Mouse (Mus musculus) gastrocnemius, adult 18-20 months (tissue): Measurements from ENCODE around the gene Hbq1b. TPM values are rescaled to one million over a fixed set of nuclear protein-coding genes. Genes with fewer than 3 reads are reported as not detected.
A peak's percentile ranks its signal among the peaks of the same experiment; 100 is the strongest.

Experiments used
- DNase-seq: peaks from one replicate; pipeline ENCODE4 v3.0.0; 2021; ENCODE audit warnings: low spot score
- total RNA-seq, 2 experiments: library from RNA; stranded (reverse); gene quantifications; 2 replicates each; pipeline ENCODE4 v1.2.3; 2021

Hbq1b gene
- total RNA-seq, 2 experiments from 2014 or later, result not detected

GRCm38 (mm10) chr11:32299865-32300264 is 13.1 kb downstream of the Hbq1b start, which contains the start of gene Hbq1a:
Hbq1a (plus strand) TSS chr11:32300069.
- DNase-seq, result peak; percentile 42

DNA sequence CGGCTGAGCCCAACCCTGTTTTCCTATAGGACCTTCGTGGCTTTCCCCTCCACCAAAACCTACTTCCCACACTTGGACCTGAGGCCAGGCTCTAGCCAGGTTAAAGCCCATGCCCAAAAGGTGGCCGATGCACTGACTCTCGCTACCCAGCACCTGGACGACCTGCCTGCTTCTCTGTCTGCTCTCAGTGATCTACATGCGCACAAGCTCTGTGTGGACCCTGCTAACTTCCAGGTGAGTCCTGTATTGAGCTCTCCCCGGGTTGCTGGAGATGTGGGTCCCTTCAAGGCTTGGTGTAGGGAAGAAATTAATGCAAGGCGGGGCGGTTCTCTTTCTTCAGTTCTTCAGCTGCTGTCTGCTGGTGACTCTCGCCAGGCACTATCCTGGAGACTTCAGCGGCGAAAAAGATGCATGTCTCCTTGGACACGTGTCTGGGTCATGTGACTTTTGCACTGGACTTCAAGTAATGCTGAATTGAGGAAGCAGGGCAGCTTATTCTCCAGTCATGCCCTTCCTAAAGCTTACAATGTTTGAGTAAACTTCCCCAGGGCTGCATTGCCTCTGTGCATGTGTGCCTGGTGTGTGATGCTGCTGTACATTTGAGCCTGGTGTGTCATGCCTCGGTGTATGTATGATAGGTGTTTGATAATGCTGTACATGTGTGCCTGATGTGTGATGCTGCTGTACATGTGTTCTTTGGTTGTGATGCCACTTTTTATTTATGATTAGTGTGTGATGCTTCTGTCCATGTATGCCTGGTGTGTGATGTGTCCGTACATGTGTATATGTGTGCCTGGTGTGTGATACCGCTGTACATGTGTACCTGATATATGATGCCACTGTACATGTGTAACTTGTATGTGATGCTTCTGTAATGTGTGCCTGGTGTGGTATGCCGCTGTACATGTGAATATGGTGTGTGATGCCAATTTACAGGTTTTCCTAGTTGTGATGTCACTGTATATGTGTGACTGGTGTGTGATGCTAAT is 13.8 kb downstream of the Hbq1b start:
- no peak for DNase-seq

- no peak for DNase-seq
Measured at GRCm38 (mm10) chr11:32301506-32301905, 14.7 kb downstream of the Hbq1b start.

DNA sequence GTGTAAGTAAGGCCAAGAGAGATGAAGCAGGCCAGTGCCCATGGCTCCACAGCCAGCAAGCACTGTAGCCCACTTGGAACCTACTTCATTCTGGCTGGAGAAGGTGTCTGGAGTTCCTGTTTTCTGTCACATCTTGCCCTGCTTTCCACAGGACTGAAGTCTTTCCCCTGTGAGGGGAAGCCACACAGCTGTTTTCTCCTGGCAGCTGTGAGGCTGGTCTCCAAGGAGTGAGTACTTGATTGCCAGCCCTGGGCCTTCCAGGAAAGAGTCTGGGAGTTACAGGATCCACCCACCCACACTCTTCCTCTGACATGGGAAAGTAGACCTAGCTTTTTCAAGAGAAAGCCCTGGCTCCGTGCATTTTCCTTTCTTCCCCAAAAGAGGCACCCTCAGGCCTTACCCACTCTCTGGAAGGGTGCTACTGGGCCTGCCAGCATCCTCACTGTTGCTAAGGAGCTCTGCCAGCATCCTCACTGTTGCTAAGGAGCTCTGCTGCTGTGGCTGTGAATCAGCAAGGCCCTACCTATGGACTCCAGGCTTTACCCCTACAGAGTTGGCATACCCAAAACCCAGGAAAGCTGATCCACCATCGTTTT is 16.2 kb downstream of the Hbq1b start:
- DNase-seq, result no peak

GRCm38 (mm10) chr11:32303455-32303854 is 16.7 kb downstream of the Hbq1b start:
- no peak for DNase-seq

- DNase-seq, result no peak
Measured at GRCm38 (mm10) chr11:32307006-32307405, 20.2 kb downstream of the Hbq1b start.

DNA sequence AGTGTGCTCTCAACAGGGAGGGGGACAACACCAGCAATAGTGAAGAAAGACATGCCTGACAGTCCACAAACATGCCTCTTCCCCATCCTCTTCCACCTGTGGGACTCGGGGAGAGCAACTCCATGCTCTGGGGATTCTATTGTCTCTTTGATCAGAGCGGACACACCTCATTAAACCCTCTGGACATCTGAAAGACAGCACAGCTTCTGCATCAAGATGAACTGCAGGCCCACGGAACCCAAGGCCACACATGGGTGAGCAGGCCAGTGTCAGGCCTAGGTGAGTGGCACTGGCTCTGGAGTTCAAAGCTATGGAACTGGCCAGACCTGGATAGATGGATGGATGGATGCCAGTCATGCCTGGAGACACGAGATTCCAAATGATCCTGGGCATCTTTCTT is 22.7 kb downstream of the Hbq1b start:
- DNase-seq, result no peak

DNA sequence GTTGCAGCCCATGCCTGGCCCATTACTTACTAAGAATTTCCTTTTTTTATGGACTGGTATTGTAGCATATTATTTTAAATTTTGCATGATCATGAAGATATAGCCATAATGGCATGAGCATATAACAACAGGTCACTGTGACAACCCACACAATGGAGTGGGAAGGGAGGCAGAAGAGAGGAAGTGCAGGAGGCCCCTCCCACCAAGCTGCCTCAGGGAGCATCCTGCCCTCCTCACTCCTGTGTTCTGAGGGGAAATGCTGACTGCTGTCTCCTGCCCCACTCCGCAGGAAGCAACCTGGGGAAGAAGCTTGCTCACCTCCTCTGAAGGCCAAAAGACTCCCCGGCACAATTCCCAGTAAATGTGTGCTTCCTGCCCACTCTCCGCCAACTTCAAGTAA is 23.2 kb downstream of the Hbq1b start:
- DNase-seq, result no peak

- no peak for DNase-seq
Measured at GRCm38 (mm10) chr11:32316009-32316408, 29.2 kb downstream of the Hbq1b start.

GRCm38 (mm10) chr11:32320507-32321195 is 33.9 kb downstream of the Hbq1b start:
- no peak for DNase-seq

- DNase-seq, result peak; percentile 45
Measured at GRCm38 (mm10) chr11:32321196-32321565, 34.4 kb downstream of the Hbq1b start.

- peak; percentile 86 for DNase-seq
Measured at GRCm38 (mm10) chr11:32324609-32325008, 37.8 kb downstream of the Hbq1b start.

DNA sequence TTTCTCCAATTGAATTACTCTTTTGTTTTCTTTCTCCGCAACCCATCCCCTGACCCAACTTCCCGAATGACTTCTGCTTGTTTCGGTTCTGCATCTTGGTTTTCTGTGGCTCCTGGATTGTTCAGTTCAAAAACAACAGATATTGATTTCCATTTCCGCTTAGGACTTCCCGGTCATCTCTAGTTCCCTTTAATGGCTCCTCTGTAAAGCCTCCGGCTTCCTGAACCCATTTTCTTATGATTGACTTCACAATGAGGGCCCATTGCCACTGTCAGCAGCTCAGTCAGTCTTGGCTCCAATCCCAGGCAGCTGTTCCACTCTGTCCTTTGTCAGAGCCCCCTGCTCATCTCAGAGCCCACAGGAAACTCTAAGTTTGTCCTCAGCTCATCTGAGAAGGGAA is 44.3 kb downstream of the Hbq1b start:
- DNase-seq, result no peak

GRCm38 (mm10) chr11:32331861-32332260 is 45.1 kb downstream of the Hbq1b start:
- no peak for DNase-seq

DNA sequence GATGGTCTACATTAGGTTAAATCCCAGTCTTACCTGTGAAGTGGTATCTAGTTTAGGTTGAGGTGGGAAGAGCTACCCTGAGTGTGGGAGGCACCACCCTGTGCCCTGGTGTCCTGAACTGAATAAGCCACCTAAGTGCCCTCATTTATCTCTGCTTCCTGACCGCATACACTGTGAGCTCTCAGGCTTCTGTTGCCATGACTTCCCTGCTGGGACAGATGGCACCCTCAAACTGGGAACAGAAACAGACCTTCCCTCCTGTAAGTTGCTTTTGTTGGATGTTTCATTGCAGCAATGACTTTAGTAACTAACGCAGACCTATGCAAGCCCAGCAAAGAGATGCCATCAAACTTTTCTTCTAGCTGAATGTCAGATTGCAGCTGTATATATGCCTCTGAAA is 46.5 kb downstream of the Hbq1b start:
- DNase-seq, result no peak

DNA sequence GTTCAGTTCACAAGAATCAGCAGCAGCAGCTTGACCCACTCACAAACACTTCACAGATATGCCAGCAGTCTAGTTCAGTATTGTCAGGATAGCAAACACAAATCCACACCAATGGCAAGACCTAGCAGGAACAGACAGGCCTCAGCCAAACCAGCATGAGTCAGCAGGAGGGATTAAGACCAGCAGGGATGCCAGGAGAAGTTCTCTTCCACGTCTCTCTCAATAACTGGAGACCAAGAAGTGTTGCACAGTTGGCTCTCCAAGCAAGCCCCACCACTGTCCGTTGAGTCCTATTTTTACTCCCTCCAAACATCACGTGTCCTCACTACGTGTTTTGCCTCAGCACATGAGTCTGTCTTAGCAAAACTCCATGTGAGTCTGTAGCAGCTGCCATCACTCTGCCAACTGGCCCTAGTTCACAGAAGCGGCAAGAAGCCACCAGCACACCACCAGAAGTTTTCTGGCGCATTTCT is 49.7 kb downstream of the Hbq1b start:
- DNase-seq, result no peak

Other genes starting within 250 kb of the Hbq1b start
- gene Il9r, start 86.7 kb upstream of the Hbq1b start, total RNA-seq, result not detected
- 10 to 100 TPM in 1 of 2 experiments, 1 to 10 TPM in 1; 9.3 to 12.1 TPM for gene Snrnp25, start 81.5 kb upstream of the Hbq1b start, total RNA-seq
- 10 to 100 TPM; 17.8 to 17.9 TPM for gene Rhbdf1, start 64.7 kb upstream of the Hbq1b start, total RNA-seq
- gene Mpg, start 60.5 kb upstream of the Hbq1b start, total RNA-seq, result 1 to 10 TPM; 4.1 to 4.4 TPM
- 10 to 100 TPM; 20.1 to 27.4 TPM for gene Nprl3, start 19.3 kb upstream of the Hbq1b start, total RNA-seq
- gene Hba-x, start 10.6 kb upstream of the Hbq1b start, total RNA-seq, result not detected
- gene Hba-a1, start 3.5 kb upstream of the Hbq1b start, total RNA-seq, result 100 to 1,000 TPM; 316 to 399 TPM
- gene Hba-a2, start 9.5 kb downstream of the Hbq1b start, total RNA-seq, result 100 to 1,000 TPM; 266 to 304 TPM
- gene Hbq1a, start 13.1 kb downstream of the Hbq1b start, total RNA-seq, result not detected
- gene Sh3pxd2b, start 60.9 kb downstream of the Hbq1b start, total RNA-seq, result 1 to 10 TPM; 4.2 to 4.6 TPM
- gene Ubtd2, start 168.4 kb downstream of the Hbq1b start, total RNA-seq, result 1 to 10 TPM; 7.2 to 7.7 TPM
- gene Efcab9, start 245.1 kb downstream of the Hbq1b start, total RNA-seq, result 1 to 10 TPM; 1.8 to 2.6 TPM
- gene Stk10, start 246.3 kb downstream of the Hbq1b start, total RNA-seq, result 1 to 10 TPM; 2.2 to 4.4 TPM